Mouse (Mus musculus) cerebellum, adult 9-11 months (tissue): ENCODE results near the gene Bcl6.

ENCODE experiments used
- DNase-seq: peaks from one replicate; pipeline ENCODE4 v3.0.0; 2022

The Bcl6 gene

GRCm38 (mm10) chr16:23990161-23990970, 1.7 kb upstream of the Bcl6 start:
- peak; percentile 22 for DNase-seq

- DNase-seq: peak; percentile 79
These were observed 833 bp upstream of the Bcl6 start for GRCm38 (mm10) chr16:23989209-23990160.

GRCm38 (mm10) chr16:23988157-23988465, 541 bp downstream of the Bcl6 start:
- no peak for DNase-seq

GRCm38 (mm10) chr16:23987341-23988156, 1.1 kb downstream of the Bcl6 start:
- DNase-seq: peak; percentile 78

GRCm38 (mm10) chr16:23986871-23987270, 1.8 kb downstream of the Bcl6 start:
- DNase-seq: peak; percentile 73

GRCm38 (mm10) chr16:23986176-23986575, 2.5 kb downstream of the Bcl6 start:
- peak; percentile 45 for DNase-seq

GRCm38 (mm10) chr16:23985467-23985861, 3.2 kb downstream of the Bcl6 start:
- peak; percentile 46 for DNase-seq

GRCm38 (mm10) chr16:23984760-23985466, 3.7 kb downstream of the Bcl6 start:
- peak; percentile 73 for DNase-seq

- DNase-seq: peak; percentile 90
These were observed 4.5 kb downstream of the Bcl6 start for GRCm38 (mm10) chr16:23984183-23984582.

- peak; percentile 87 for DNase-seq
These were observed 5.6 kb downstream of the Bcl6 start for GRCm38 (mm10) chr16:23982891-23983588.

GRCm38 (mm10) chr16:23981925-23982851, 6.5 kb downstream of the Bcl6 start:
- peak; percentile 91 for DNase-seq

GRCm38 (mm10) chr16:23980991-23981720, 7.5 kb downstream of the Bcl6 start:
- DNase-seq: peak; percentile 65

GRCm38 (mm10) chr16:23980201-23980870, 8.3 kb downstream of the Bcl6 start:
- peak; percentile 40 for DNase-seq

- no peak for DNase-seq
These were observed 9.2 kb downstream of the Bcl6 start for GRCm38 (mm10) chr16:23979446-23979845.

- no peak for DNase-seq
These were observed 10.2 kb downstream of the Bcl6 start for GRCm38 (mm10) chr16:23978495-23978894.

GRCm38 (mm10) chr16:23977732-23978131, 10.9 kb downstream of the Bcl6 start:
- no peak for DNase-seq

GRCm38 (mm10) chr16:23976196-23976595, 12.5 kb downstream of the Bcl6 start:
- peak; percentile 3 for DNase-seq

GRCm38 (mm10) chr16:23973635-23974367, 14.9 kb downstream of the Bcl6 start:
- peak; percentile 2 for DNase-seq
